Mouse (Mus musculus): ENCODE measurements around the gene Zfp652. TPM values are rescaled to one million over a fixed set of nuclear protein-coding genes. Genes with fewer than 3 reads are reported as not detected.

The Zfp652 gene
- polyA plus RNA-seq, 1 experiment from 2014 or later: 13.7 TPM

DNA sequence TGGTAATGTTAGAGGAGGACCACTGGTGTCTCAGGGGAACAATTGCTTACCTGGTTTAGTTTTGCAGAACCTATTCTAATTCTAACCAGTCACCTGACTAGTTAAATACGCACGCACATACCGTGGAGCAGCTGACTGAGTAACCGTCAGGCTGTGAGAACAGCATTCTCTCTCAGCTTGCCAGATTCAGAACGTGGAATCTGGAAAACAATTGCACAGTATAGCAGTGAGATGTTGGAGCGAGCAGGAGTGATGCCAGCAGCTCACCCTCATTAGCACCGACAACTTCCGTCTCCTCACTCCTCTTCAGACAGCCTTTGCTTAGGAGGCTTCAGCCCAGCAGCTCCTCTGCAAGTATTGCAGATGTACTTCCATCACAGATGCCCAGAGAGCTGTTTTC, 3.7 kb downstream of the Zfp652 start:
- H3K27me3 ChIP-seq (ENCODE audit: control insufficient read depth, insufficient read depth, low read length): no peaks in the 10 kb centered on the region
- H3K4me2 ChIP-seq (replicated peaks; ENCODE audit: low read depth, low read length): no peak overlapping the region
- H3K36me3 ChIP-seq (ENCODE audit: control insufficient read depth, insufficient read depth, low read length): no peaks in the 10 kb centered on the region
- no peaks in the 10 kb centered on the region for H3K9me3 ChIP-seq (ENCODE audit: control insufficient read depth, low read length)
- H3K4me3 ChIP-seq (ENCODE audit: low read depth, low read length): no peak overlapping the region
- no peak overlapping the region for H3K9ac ChIP-seq (ENCODE audit: low read depth, low read length)
- 78% methylated on average over 8 of the region's 8 CpGs for WGBS
- no peak for ATAC-seq (ENCODE audit: low FRiP score)
- no peak overlapping the region for H3K27ac ChIP-seq (ENCODE audit: low read depth, low read length)
- H3K4me1 ChIP-seq (replicated peaks; ENCODE audit: control insufficient read depth, insufficient read depth, low read length): peaks cover 4% of the 10 kb centered on the region; the same call in 1 of the 2 replicates
- no peak for DNase-seq (ENCODE audit: low spot score)

DNA sequence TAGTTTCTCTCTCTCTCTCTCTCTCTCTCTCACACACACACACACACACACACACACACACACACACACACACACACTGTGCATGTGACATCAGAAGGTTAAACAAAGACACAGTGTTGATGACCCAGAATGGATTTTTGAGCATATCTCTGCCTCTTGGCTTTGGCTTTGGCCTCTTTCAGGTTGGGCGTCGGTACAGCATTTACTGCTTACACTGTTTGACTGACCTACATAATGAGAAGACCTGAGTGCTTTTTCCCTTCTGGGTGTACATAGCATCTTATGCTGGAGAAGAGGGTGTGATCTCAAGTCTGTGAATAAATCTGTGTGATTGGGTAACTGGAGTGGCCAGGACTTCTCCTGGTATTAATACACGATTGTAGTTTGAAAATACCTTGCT, 6.9 kb downstream of the Zfp652 start:
- ATAC-seq (ENCODE audit: low FRiP score) (no peak), DNase-seq (ENCODE audit: low spot score) (no peak)
- WGBS: 93% methylated on average over 3 of the region's 3 CpGs
- H3K4me3 ChIP-seq (ENCODE audit: low read depth, low read length): no peak overlapping the region
- no peaks in the 10 kb centered on the region for H3K27me3 ChIP-seq (ENCODE audit: control insufficient read depth, insufficient read depth, low read length)
- H3K9ac ChIP-seq (ENCODE audit: low read depth, low read length): no peak overlapping the region
- H3K4me2 ChIP-seq (replicated peaks; ENCODE audit: low read depth, low read length): no peak overlapping the region
- H3K36me3 ChIP-seq (ENCODE audit: control insufficient read depth, insufficient read depth, low read length): no peaks in the 10 kb centered on the region
- H3K27ac ChIP-seq (ENCODE audit: low read depth, low read length): no peak overlapping the region
- no peaks in the 10 kb centered on the region for H3K9me3 ChIP-seq (ENCODE audit: control insufficient read depth, low read length)
- 0 out of 2 replicates have a peak, but pooled peaks cover 3% of the 10 kb centered on the region for H3K4me1 ChIP-seq (replicated peaks; ENCODE audit: control insufficient read depth, insufficient read depth, low read length)

DNA sequence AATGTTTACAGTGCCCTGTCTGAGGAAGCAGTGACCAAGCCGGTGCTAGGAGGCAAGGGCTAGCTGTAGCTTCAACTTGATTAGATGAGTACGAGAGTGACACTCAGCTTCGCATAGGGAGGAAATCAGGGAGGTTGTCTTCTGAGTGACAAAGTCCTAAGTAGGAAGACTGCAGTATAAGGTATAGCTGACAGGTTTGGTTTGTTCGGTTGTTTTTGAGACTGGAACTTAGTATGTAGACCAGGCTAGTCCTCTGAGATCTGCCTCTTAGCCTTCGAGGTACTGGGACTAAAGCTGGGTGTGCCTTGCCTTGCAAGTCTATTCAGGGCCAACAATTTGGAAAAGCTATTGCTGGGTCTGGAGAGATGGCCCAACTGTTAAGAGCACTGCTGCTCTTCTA, 10.8 kb downstream of the Zfp652 start, which contains the start of gene B130006D01Rik:
Gene B130006D01Rik (plus strand): TSS at position 301 of the 400 bp plus-strand sequence.
- no peaks in the 10 kb centered on the region for H3K4me1 ChIP-seq (replicated peaks; ENCODE audit: control insufficient read depth, insufficient read depth, low read length)
- 94% methylated on average over 5 of the region's 5 CpGs for WGBS

DNA sequence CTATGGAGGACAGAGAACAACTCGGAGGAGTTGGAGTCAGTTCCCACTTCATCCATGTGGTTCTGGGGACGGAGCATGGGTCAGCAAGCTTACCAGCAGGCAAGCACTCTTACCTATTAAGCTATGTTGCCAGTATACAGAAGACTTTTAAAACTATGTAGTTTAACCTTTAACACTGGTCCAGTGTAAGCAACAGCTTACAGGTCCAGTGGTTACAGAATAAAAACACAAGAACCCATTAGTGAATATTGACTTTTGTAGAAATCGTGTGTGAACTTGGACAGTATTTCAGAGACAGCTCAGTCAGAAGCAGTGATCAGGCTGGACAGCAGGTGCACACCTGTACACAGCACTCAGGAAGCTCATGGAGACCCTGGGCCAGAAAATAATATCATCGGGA, 12.0 kb downstream of the Zfp652 start:
- ATAC-seq (ENCODE audit: low FRiP score): no peak
- 92% methylated on average over 4 of the region's 4 CpGs for whole genome bisulfite sequencing

More for the DNA sequence above, 10.8 kb downstream of the Zfp652 start, which contains the start of gene B130006D01Rik:
- Histone ChIP-seq H3K27ac (ENCODE audit: low read depth, low read length) (no peak within 1 kb of the TSS), H3K4me2 (replicated peaks; ENCODE audit: low read depth, low read length) (no peak within 1 kb of the TSS), H3K4me3 (ENCODE audit: low read depth, low read length) (no peak within 1 kb of the TSS), H3K36me3 (ENCODE audit: control insufficient read depth, insufficient read depth, low read length) (no peaks in the 10 kb centered on the region), H3K27me3 (ENCODE audit: control insufficient read depth, insufficient read depth, low read length) (no peaks in the 10 kb centered on the region), H3K9ac (ENCODE audit: low read depth, low read length) (no peak within 1 kb of the TSS), H3K9me3 (ENCODE audit: control insufficient read depth, low read length) (no peaks in the 10 kb centered on the region)
- ATAC-seq (ENCODE audit: low FRiP score): no peak
- no peak for DNase-seq (ENCODE audit: low spot score)

DNA sequence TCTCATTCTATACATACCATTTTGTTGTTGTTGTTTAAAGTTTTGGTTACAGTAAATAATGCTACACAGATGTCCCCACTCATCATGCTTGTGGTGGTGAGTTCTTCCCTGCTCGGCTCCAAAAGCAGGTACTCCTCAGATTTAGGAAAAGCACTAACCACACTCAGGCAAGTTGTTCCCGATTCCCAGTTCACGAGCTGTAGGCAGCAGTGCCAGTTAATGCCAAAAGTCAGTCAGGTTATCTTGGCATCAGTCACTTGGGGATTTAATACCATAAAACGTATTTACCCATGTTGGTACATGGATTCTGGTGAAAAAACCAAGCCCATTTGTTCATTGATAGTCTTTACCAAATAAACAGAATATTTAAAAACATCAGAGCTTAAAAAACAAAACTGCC, 13.7 kb downstream of the Zfp652 start:
- Histone ChIP-seq H3K4me2 (replicated peaks; ENCODE audit: low read depth, low read length) (no peak overlapping the region), H3K27ac (ENCODE audit: low read depth, low read length) (no peak overlapping the region), H3K9me3 (ENCODE audit: control insufficient read depth, low read length) (no peaks in the 10 kb centered on the region), H3K27me3 (ENCODE audit: control insufficient read depth, insufficient read depth, low read length) (no peaks in the 10 kb centered on the region), H3K4me3 (ENCODE audit: low read depth, low read length) (no peak overlapping the region), H3K36me3 (ENCODE audit: control insufficient read depth, insufficient read depth, low read length) (no peaks in the 10 kb centered on the region), H3K4me1 (replicated peaks; ENCODE audit: control insufficient read depth, insufficient read depth, low read length) (no peaks in the 10 kb centered on the region), H3K9ac (ENCODE audit: low read depth, low read length) (no peak overlapping the region)
- no peak for ATAC-seq (ENCODE audit: low FRiP score)
- 92% methylated on average over 4 of the region's 4 CpGs for WGBS
- no peak for DNase-seq (ENCODE audit: low spot score)

More for the DNA sequence above, 12.0 kb downstream of the Zfp652 start:
- Histone ChIP-seq H3K27me3 (ENCODE audit: control insufficient read depth, insufficient read depth, low read length) (no peaks in the 10 kb centered on the region), H3K4me2 (replicated peaks; ENCODE audit: low read depth, low read length) (no peak overlapping the region), H3K4me3 (ENCODE audit: low read depth, low read length) (no peak overlapping the region), H3K9ac (ENCODE audit: low read depth, low read length) (no peak overlapping the region), H3K36me3 (ENCODE audit: control insufficient read depth, insufficient read depth, low read length) (no peaks in the 10 kb centered on the region), H3K27ac (ENCODE audit: low read depth, low read length) (no peak overlapping the region), H3K9me3 (ENCODE audit: control insufficient read depth, low read length) (no peaks in the 10 kb centered on the region), H3K4me1 (replicated peaks; ENCODE audit: control insufficient read depth, insufficient read depth, low read length) (no peaks in the 10 kb centered on the region)
- DNase-seq (ENCODE audit: low spot score): no peak

DNA sequence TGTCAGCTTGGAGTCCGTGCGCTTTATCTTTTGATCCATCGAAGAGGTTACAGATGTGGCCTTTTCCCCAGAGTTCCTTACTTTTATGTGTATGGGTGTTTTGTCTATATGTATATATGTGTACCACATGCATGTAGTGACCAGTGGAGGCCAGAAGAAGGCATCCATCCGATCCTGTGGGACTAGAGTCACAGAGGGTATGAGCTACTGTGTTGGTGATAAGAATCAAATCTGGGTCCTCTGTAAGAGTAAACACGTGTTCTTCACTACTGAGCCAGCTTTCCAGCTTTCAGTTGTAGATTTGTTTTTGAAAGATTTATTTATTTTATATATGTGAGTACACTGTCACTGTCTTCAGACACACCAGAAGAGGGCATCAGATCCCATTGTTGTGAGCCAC, 15.5 kb downstream of the Zfp652 start:
- ATAC-seq (ENCODE audit: low FRiP score) (no peak), DNase-seq (ENCODE audit: low spot score) (no peak)
- Histone ChIP-seq H3K4me3 (ENCODE audit: low read depth, low read length) (no peak overlapping the region), H3K4me1 (replicated peaks; ENCODE audit: control insufficient read depth, insufficient read depth, low read length) (no peaks in the 10 kb centered on the region), H3K27ac (ENCODE audit: low read depth, low read length) (no peak overlapping the region), H3K4me2 (replicated peaks; ENCODE audit: low read depth, low read length) (no peak overlapping the region), H3K36me3 (ENCODE audit: control insufficient read depth, insufficient read depth, low read length) (no peaks in the 10 kb centered on the region), H3K9ac (ENCODE audit: low read depth, low read length) (no peak overlapping the region), H3K9me3 (ENCODE audit: control insufficient read depth, low read length) (no peaks in the 10 kb centered on the region), H3K27me3 (ENCODE audit: control insufficient read depth, insufficient read depth, low read length) (no peaks in the 10 kb centered on the region)
- WGBS: 94% methylated on average over 5 of the region's 5 CpGs

DNA sequence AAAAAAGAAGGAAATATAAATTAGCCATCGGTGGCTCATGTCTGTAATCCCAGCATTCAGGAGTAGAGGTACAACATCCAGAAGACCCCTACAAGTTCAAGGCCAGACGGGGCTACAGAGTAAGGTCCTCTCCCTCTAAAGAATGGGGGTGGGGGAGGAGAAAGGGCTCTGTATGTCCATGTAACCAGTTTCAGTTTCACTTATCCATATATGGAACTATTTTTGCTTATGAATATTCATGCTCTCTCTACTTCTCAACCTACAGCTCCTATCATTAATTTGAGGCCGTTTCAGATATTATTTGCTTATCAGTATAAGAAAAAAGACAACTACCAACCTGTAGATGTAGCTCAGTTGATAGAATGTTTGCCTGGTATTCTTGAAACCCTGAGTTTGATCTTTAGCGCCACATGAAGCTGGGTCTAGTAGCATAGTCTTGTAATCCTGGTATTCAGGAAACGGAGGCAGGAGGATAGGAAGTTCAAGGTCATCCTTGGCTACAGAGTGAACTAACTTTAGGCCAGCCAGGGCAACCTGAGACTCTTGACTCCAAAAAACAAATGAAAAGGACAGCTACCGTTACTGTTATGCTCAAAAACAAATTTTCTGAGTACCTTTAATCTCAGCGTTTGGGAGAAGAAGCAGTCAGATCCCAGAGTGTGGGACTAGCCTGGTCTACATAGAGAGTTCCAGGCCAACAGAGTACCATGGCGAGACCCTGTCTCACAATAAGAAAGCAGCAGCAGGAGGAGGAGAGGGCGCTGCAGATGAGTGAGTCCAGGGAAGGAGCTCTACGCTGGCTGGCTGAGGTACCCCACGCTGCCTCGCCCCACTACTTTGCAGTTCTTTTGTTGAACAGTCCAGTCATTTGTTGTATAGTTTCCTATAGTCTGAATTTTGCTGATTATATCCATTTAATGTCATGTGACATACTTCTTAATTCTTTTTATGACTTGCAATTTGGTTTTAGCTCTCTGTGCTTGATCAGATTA, 16.7 kb downstream of the Zfp652 start:
- no peaks in the 10 kb centered on the region for H3K4me1 ChIP-seq (replicated peaks; ENCODE audit: control insufficient read depth, insufficient read depth, low read length)
- H3K9ac ChIP-seq (ENCODE audit: low read depth, low read length): no peak overlapping the region
- no peak overlapping the region for H3K4me3 ChIP-seq (ENCODE audit: low read depth, low read length)
- DNase-seq (ENCODE audit: low spot score) (no peak), ATAC-seq (ENCODE audit: low FRiP score) (no peak)
- WGBS: 84% methylated on average over 12 of the region's 12 CpGs
- H3K27me3 ChIP-seq (ENCODE audit: control insufficient read depth, insufficient read depth, low read length): no peaks in the 10 kb centered on the region
- no peaks in the 10 kb centered on the region for H3K9me3 ChIP-seq (ENCODE audit: control insufficient read depth, low read length)
- H3K36me3 ChIP-seq (ENCODE audit: control insufficient read depth, insufficient read depth, low read length): no peaks in the 10 kb centered on the region
- no peak overlapping the region for H3K4me2 ChIP-seq (replicated peaks; ENCODE audit: low read depth, low read length)
- no peak overlapping the region for H3K27ac ChIP-seq (ENCODE audit: low read depth, low read length)

DNA sequence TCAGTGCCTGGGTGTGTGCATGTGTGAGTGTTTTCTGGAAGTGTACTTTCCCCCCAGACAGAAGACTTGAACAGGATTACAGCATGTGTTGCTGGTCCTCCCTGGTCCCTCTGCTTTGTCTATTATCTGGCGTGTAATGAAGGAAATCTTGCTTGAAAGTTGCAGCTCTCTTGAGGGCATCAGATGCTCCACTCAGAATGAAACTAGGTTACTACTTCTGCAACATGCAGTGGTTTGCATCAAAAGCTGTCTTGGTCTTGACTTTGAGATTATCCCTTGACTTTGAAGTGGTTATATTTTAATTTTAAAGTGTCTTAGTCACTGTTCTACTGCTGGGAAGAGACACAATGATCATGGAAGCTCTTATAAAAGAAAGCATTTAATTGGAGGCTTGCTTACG, 22.0 kb downstream of the Zfp652 start:
- DNase-seq (ENCODE audit: low spot score): no peak
- no peaks in the 10 kb centered on the region for H3K27me3 ChIP-seq (ENCODE audit: control insufficient read depth, insufficient read depth, low read length)
- 83% methylated on average over 2 of the region's 2 CpGs for WGBS
- no peak overlapping the region for H3K4me3 ChIP-seq (ENCODE audit: low read depth, low read length)
- H3K36me3 ChIP-seq (ENCODE audit: control insufficient read depth, insufficient read depth, low read length): no peaks in the 10 kb centered on the region
- no peak overlapping the region for H3K27ac ChIP-seq (ENCODE audit: low read depth, low read length)
- no peaks in the 10 kb centered on the region for H3K4me1 ChIP-seq (replicated peaks; ENCODE audit: control insufficient read depth, insufficient read depth, low read length)
- ATAC-seq (ENCODE audit: low FRiP score): no peak
- no peak overlapping the region for H3K4me2 ChIP-seq (replicated peaks; ENCODE audit: low read depth, low read length)
- no peak overlapping the region for H3K9ac ChIP-seq (ENCODE audit: low read depth, low read length)
- no peaks in the 10 kb centered on the region for H3K9me3 ChIP-seq (ENCODE audit: control insufficient read depth, low read length)

DNA sequence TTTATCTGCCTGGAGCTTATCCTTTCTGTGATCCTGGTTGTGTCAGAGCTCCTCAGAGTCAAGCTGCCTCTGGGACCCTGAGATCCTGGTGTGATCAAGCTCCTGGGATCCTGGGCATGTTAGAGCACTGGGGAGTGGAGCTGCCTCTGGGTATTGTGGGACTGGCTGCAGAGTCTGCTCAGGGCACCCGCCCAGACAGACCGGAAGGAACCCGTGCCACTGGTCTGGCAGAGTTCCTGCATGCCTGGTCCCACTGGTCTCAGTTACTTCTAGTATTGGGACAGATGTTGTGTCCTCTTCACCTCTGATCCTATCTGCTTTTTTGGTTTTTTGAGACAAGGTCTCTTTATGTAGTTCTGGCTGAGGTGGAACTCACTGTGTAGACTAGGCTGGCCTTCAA, 25.3 kb downstream of the Zfp652 start:
- no peak for ATAC-seq (ENCODE audit: low FRiP score)
- WGBS: 87% methylated on average over 3 of the region's 3 CpGs
- Histone ChIP-seq H3K9me3 (ENCODE audit: control insufficient read depth, low read length) (no peaks in the 10 kb centered on the region), H3K9ac (ENCODE audit: low read depth, low read length) (no peak overlapping the region), H3K4me3 (ENCODE audit: low read depth, low read length) (no peak overlapping the region), H3K4me1 (replicated peaks; ENCODE audit: control insufficient read depth, insufficient read depth, low read length) (no peaks in the 10 kb centered on the region), H3K4me2 (replicated peaks; ENCODE audit: low read depth, low read length) (no peak overlapping the region), H3K27ac (ENCODE audit: low read depth, low read length) (no peak overlapping the region), H3K36me3 (ENCODE audit: control insufficient read depth, insufficient read depth, low read length) (no peaks in the 10 kb centered on the region), H3K27me3 (ENCODE audit: control insufficient read depth, insufficient read depth, low read length) (no peaks in the 10 kb centered on the region)
- DNase-seq (ENCODE audit: low spot score): no peak

Measured in hindbrain, embryonic 11.5 days (tissue).